Comparison of ENCODE assay signal across 9 mouse cellular contexts in the genomic region with DNA sequence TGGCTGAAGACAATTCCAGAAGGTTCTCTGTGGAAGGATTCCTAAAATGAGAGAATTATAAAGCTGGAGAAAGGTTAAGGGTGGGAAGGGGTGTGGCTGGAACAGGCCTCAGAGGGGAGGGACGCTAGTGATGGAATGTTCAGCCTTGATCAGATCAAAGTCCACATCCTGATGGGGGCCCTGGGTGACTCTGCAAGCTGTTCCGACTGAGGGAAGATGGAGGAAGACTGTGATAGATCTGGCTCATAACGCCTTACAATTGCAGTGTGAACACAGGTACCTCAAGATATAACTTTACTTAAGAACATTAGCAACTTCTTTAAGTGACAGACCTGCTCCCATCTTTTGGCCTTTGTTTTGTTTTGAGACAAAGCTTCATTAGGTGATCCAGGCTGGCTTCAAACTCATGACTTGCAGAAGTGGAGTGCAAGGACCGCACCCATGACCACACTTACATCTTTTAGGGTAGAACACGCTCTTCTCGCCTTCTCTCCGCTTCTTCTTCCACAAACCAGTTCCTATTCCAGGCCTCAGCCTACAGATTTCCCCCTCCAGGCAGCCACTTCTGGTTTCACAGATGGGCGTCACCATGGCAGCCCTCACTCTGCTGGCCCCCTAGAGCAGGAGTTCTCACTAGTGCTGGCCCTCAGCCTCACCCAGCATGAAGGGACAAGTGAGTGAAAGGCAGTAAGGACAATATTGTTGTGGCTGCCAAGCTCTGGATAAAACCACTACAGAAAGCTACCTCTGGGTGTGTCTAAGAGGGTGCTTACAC. TPM values are rescaled to one million over a fixed set of nuclear protein-coding genes. Genes with fewer than 3 reads are reported as not detected.
A peak's percentile ranks its signal among the peaks of the same experiment; 100 is the strongest.
DNase-seq lines count a peak whose midpoint lies in the region; ATAC-seq and TF ChIP-seq lines count a peak whose summit lies in the region.
"Had no signal": no experiment of that assay in that cellular context is flagged by ENCODE, and none has a peak within 500 bp of the region (broad histone marks: within the 10 kb centered on the region; RNA-seq: fewer than 3 reads in every experiment).

No protein-coding gene starts in this region.

- H3K27ac ChIP-seq in heart, embryonic 13.5 days (replicated peaks): peak overlapping the region; percentile 65
- no peak overlapping the region for H3K27ac ChIP-seq in MEL (ENCODE audit: control insufficient read depth, low read depth, low read length)
- H3K27ac ChIP-seq in forebrain, embryonic 14.5 days (ENCODE audit: low read depth, low read length): peak overlapping the region; percentile 60; the same call in 1 of the 2 replicates
- no peak overlapping the region for H3K27ac ChIP-seq in midbrain, embryonic 16.5 days (ENCODE audit: low read length)

- TF ChIP-seq EP300 in MEL (IDR thresholded peaks at IDR 0.05; ENCODE audit: low read depth in 1 of 2, low read length in 2 of 2): no peak

- TF ChIP-seq CTCF in MEL (IDR thresholded peaks at IDR 0.05 in 2 of 3, conservative IDR thresholded peaks at IDR 0.05 in 1 of 3; ENCODE audit: control insufficient read depth in 1 of 3, insufficient read depth in 1 of 3, low read depth in 2 of 3, low read length in 3 of 3, poor library complexity in 1 of 3, severe bottlenecking in 1 of 3): no peak

- intact Hi-C loops in heart, postnatal 14 days (cut with DNase I): no loop called here

- H3K4me3 ChIP-seq in heart, embryonic 13.5 days: no peak overlapping the region
- H3K4me3 ChIP-seq in MEL (ENCODE audit: control insufficient read depth in 1 of 2, insufficient read depth in 1 of 2, low read depth in 2 of 2, low read length in 2 of 2): no peak overlapping the region
- H3K4me3 ChIP-seq in forebrain, embryonic 14.5 days (ENCODE audit: low read depth, low read length): no peak overlapping the region
- no peak overlapping the region for H3K4me3 ChIP-seq in midbrain, embryonic 16.5 days (ENCODE audit: low read depth, low read length)

- H3K9ac ChIP-seq in heart, embryonic 13.5 days: peak overlapping the region; percentile 34
- no peak overlapping the region for H3K9ac ChIP-seq in MEL (ENCODE audit: control insufficient read depth, low read depth, low read length, poor library complexity, severe bottlenecking)
- no peak overlapping the region for H3K9ac ChIP-seq in forebrain, embryonic 14.5 days (ENCODE audit: low read length)
- H3K9ac ChIP-seq in midbrain, embryonic 16.5 days (ENCODE audit: low read depth, low read length): no peak overlapping the region

- no peaks in the 10 kb centered on the region for H3K27me3 ChIP-seq in heart, embryonic 13.5 days (replicated peaks)
- no peaks in the 10 kb centered on the region for H3K27me3 ChIP-seq in MEL (ENCODE audit: control insufficient read depth in 1 of 2, insufficient read depth in 2 of 2, low read length in 2 of 2)
- H3K27me3 ChIP-seq in forebrain, embryonic 14.5 days (replicated peaks; ENCODE audit: control insufficient read depth, insufficient read depth, low read length): no peaks in the 10 kb centered on the region
- no peaks in the 10 kb centered on the region for H3K27me3 ChIP-seq in midbrain, embryonic 16.5 days (ENCODE audit: control insufficient read depth, insufficient read depth, low read depth, low read length)

- no peak for DNase-seq in heart, postnatal 14 days
- peak; percentile 24 for DNase-seq in MEL (ENCODE audit: low read depth, low spot score)
- no peak for DNase-seq in forebrain, embryonic 14.5 days (ENCODE audit: low spot score)
- peak; percentile 26 for DNase-seq in lung, postnatal 10 days
- no peak for DNase-seq in urinary bladder, postnatal 25 days (ENCODE audit: low spot score)
- no peak for DNase-seq in adipocyte (ENCODE audit: low spot score)

- H3K4me1 ChIP-seq in heart, embryonic 13.5 days: peaks cover 98% of the 10 kb centered on the region
- peaks cover 33 to 38% of the 10 kb centered on the region in 2 experiments for H3K4me1 ChIP-seq in MEL (ENCODE audit: control insufficient read depth in 1 of 2, insufficient read depth in 2 of 2, low read length in 2 of 2)
- peaks cover 9% of the 10 kb centered on the region for H3K4me1 ChIP-seq in forebrain, embryonic 14.5 days (ENCODE audit: control insufficient read depth, insufficient read depth, low read length)
- peaks cover 4% of the 10 kb centered on the region for H3K4me1 ChIP-seq in midbrain, embryonic 16.5 days (ENCODE audit: control insufficient read depth, insufficient read depth, low read length)

- 67% methylated on average over 8 of the region's 8 CpGs for WGBS in heart, embryonic 13.5 days
- WGBS in forebrain, embryonic 14.5 days: 82% methylated on average over 8 of the region's 8 CpGs
- 79% methylated on average over 8 of the region's 8 CpGs for WGBS in midbrain, embryonic 16.5 days

- no peaks in the 10 kb centered on the region for H3K9me3 ChIP-seq in heart, embryonic 13.5 days
- H3K9me3 ChIP-seq in MEL (replicated peaks; ENCODE audit: insufficient read depth, low read length): no peaks in the 10 kb centered on the region
- no peaks in the 10 kb centered on the region for H3K9me3 ChIP-seq in forebrain, embryonic 14.5 days (replicated peaks; ENCODE audit: control insufficient read depth, low read length)
- H3K9me3 ChIP-seq in midbrain, embryonic 16.5 days (replicated peaks; ENCODE audit: control insufficient read depth, low read length, poor library complexity, severe bottlenecking): no peaks in the 10 kb centered on the region

- no peak overlapping the region for H3K4me2 ChIP-seq in heart, embryonic 13.5 days
- H3K4me2 ChIP-seq in forebrain, embryonic 14.5 days (ENCODE audit: low read length): no peak overlapping the region
- no peak overlapping the region for H3K4me2 ChIP-seq in midbrain, embryonic 16.5 days (ENCODE audit: low read length)

- no peak for TF ChIP-seq RAD21 in MEL (IDR thresholded peaks at IDR 0.05; ENCODE audit: low read depth, low read length)

- ATAC-seq in heart, embryonic 13.5 days (ENCODE audit: extremely low read depth, insufficient number of reproducible peaks, low FRiP score, low TSS enrichment): no peak
- ATAC-seq in forebrain, embryonic 14.5 days: no peak
- ATAC-seq in midbrain, embryonic 16.5 days: no peak

- H3K36me3 ChIP-seq in heart, embryonic 13.5 days: 0 out of 2 replicates have a peak, but pooled peaks cover 7% of the 10 kb centered on the region
- peaks cover 0 to 25% of the 10 kb centered on the region in 2 experiments; a peak in 2 of 4 replicates for H3K36me3 ChIP-seq in MEL (ENCODE audit: control insufficient read depth in 1 of 2, insufficient read depth in 2 of 2, low read length in 2 of 2)
- H3K36me3 ChIP-seq in forebrain, embryonic 14.5 days (ENCODE audit: control insufficient read depth, insufficient read depth, low read length): no peaks in the 10 kb centered on the region
- H3K36me3 ChIP-seq in midbrain, embryonic 16.5 days (ENCODE audit: control insufficient read depth, insufficient read depth, low read length): no peaks in the 10 kb centered on the region

- peaks cover 6% of the 10 kb centered on the region; the same call in 1 of the 2 replicates for H3K79me2 ChIP-seq in MEL (ENCODE audit: control insufficient read depth, insufficient read depth, low read length, poor library complexity)

- TF ChIP-seq POLR2A in MEL (IDR thresholded peaks at IDR 0.05; ENCODE audit: control insufficient read depth in 1 of 2, insufficient read depth in 1 of 2, low read depth in 1 of 2, low read length in 2 of 2, poor library complexity in 1 of 2): no peak

TF ChIP-seq in MEL, 35 proteins besides CTCF, POLR2A, EP300 and RAD21 (continues in another document):
- TF ChIP-seq KAT2A (conservative IDR thresholded peaks at IDR 0.05; ENCODE audit: low read depth, low read length): no peak

RNA-seq across cellular contexts. Expression of a gene that starts 14.2 kb away (rescaled TPM):
- 18.7 and 23.3 TPM in 2 replicates for polyA plus RNA-seq in heart, embryonic 13.5 days (2015; fragmentation: Nextera tagmentation; extraction: Ambion mirVana)
- total RNA-seq in heart, postnatal 14 days (2021): 10 to 100 TPM; 32.1 to 32.4 TPM
- total RNA-seq in MEL (2012; rRNA removed): 6.4 and 7.2 TPM in 2 replicates
- polyA plus RNA-seq in MEL (2012; ENCODE audit: insufficient read depth in 1 of 2, insufficient read length in 2 of 2, low read depth in 1 of 2, low replicate concordance in 2 of 2, missing spikeins in 1 of 2): 10 to 100 TPM in 1 of 2 experiments, not detected in 1; 45.9 TPM
- 20.1 and 24.1 TPM in 2 replicates for polyA plus RNA-seq in forebrain, embryonic 14.5 days (2014; fragmentation: Nextera tagmentation; extraction: Ambion mirVana)
- 20.2 and 20.4 TPM in 2 replicates for polyA plus RNA-seq in midbrain, embryonic 16.5 days (2015; fragmentation: Nextera tagmentation; extraction: Ambion mirVana)

RNA-seq across cellular contexts. Expression of a gene that starts 14.2 kb away (rescaled TPM):
- polyA plus RNA-seq in heart, embryonic 13.5 days (2015; fragmentation: Nextera tagmentation; extraction: Ambion mirVana): 27.9 and 30.5 TPM in 2 replicates
- 1 to 10 TPM; 8.5 to 9.9 TPM for total RNA-seq in heart, postnatal 14 days (2021)
- 9.3 and 9.7 TPM in 2 replicates for total RNA-seq in MEL (2012; rRNA removed)
- 10 to 100 TPM in 1 of 2 experiments, not detected in 1; 26.6 TPM for polyA plus RNA-seq in MEL (2012; ENCODE audit: insufficient read depth in 1 of 2, insufficient read length in 2 of 2, low read depth in 1 of 2, low replicate concordance in 2 of 2, missing spikeins in 1 of 2)
- polyA plus RNA-seq in forebrain, embryonic 14.5 days (2014; fragmentation: Nextera tagmentation; extraction: Ambion mirVana): 12.6 and 16.0 TPM in 2 replicates
- polyA plus RNA-seq in midbrain, embryonic 16.5 days (2015; fragmentation: Nextera tagmentation; extraction: Ambion mirVana): 18.1 and 19.1 TPM in 2 replicates

RNA-seq across cellular contexts. Expression of a gene that starts 36.7 kb away (rescaled TPM):
- not detected in 2 replicates for polyA plus RNA-seq in heart, embryonic 13.5 days (2015; fragmentation: Nextera tagmentation; extraction: Ambion mirVana)
- not detected for total RNA-seq in heart, postnatal 14 days (2021)
- total RNA-seq in MEL (2012; rRNA removed): not detected in 2 replicates
- not detected for polyA plus RNA-seq in MEL (2012; ENCODE audit: insufficient read depth in 1 of 2, insufficient read length in 2 of 2, low read depth in 1 of 2, low replicate concordance in 2 of 2, missing spikeins in 1 of 2)
- not detected in 2 replicates for polyA plus RNA-seq in forebrain, embryonic 14.5 days (2014; fragmentation: Nextera tagmentation; extraction: Ambion mirVana)
- polyA plus RNA-seq in midbrain, embryonic 16.5 days (2015; fragmentation: Nextera tagmentation; extraction: Ambion mirVana): 0.15 TPM in 1 of 2 replicates, not detected in the other

RNA-seq across cellular contexts. Expression of a gene that starts 43.1 kb away (rescaled TPM):
- not detected in 2 replicates for polyA plus RNA-seq in heart, embryonic 13.5 days (2015; fragmentation: Nextera tagmentation; extraction: Ambion mirVana)
- total RNA-seq in heart, postnatal 14 days (2021): not detected
- total RNA-seq in MEL (2012; rRNA removed): not detected in 2 replicates
- polyA plus RNA-seq in MEL (2012; ENCODE audit: insufficient read depth in 1 of 2, insufficient read length in 2 of 2, low read depth in 1 of 2, low replicate concordance in 2 of 2, missing spikeins in 1 of 2): not detected
- not detected in 2 replicates for polyA plus RNA-seq in forebrain, embryonic 14.5 days (2014; fragmentation: Nextera tagmentation; extraction: Ambion mirVana)
- not detected in 2 replicates for polyA plus RNA-seq in midbrain, embryonic 16.5 days (2015; fragmentation: Nextera tagmentation; extraction: Ambion mirVana)
- total RNA-seq: layer of hippocampus, adult 8-10 months had no signal

RNA-seq across cellular contexts. Expression of a gene that starts 47.4 kb away (rescaled TPM):
- not detected in 2 replicates for polyA plus RNA-seq in heart, embryonic 13.5 days (2015; fragmentation: Nextera tagmentation; extraction: Ambion mirVana)
- total RNA-seq in heart, postnatal 14 days (2021): not detected
- not detected in 2 replicates for total RNA-seq in MEL (2012; rRNA removed)
- not detected for polyA plus RNA-seq in MEL (2012; ENCODE audit: insufficient read depth in 1 of 2, insufficient read length in 2 of 2, low read depth in 1 of 2, low replicate concordance in 2 of 2, missing spikeins in 1 of 2)
- polyA plus RNA-seq in forebrain, embryonic 14.5 days (2014; fragmentation: Nextera tagmentation; extraction: Ambion mirVana): not detected in 2 replicates
- polyA plus RNA-seq in midbrain, embryonic 16.5 days (2015; fragmentation: Nextera tagmentation; extraction: Ambion mirVana): 0.26 TPM in 1 of 2 replicates, not detected in the other

Comparison
In these comparisons a context has a peak if more than half of its experiments do, and no peak if none do; other contexts are left out.
1. H3K27ac ChIP-seq: peak in heart, embryonic 13.5 days (single experiment) and forebrain, embryonic 14.5 days (single experiment); none in MEL (single experiment) and midbrain, embryonic 16.5 days (single experiment).
2. DNase-seq: peak in MEL (single experiment) and lung, postnatal 10 days (single experiment); none in heart, postnatal 14 days (0 of 2), forebrain, embryonic 14.5 days (single experiment), urinary bladder, postnatal 25 days (single experiment) and adipocyte (single experiment).